Mouse (Mus musculus) lung, postnatal 0 days (tissue): ENCODE measurements around the gene Arhgap11a. TPM values are rescaled to one million over a fixed set of nuclear protein-coding genes. Genes with fewer than 3 reads are reported as not detected.
A peak's percentile ranks its signal among the peaks of the same experiment; 100 is the strongest.

ENCODE experiments used
- ATAC-seq: fragments of 200-750 bp; cut with Nextera tagmentation; 2 replicates; pipeline ENCODE4 v1.8.0; 2017; ENCODE audit warnings: moderate library complexity
- DNase-seq: peaks from one replicate; pipeline ENCODE4 v3.0.0-alpha.2; 2016; ENCODE audit warnings: low spot score
- H3K27ac ChIP-seq: fragments of 300-500 bp; sonication (generic); 2 replicates; pipeline ENCODE4 v1.5.1; 2014; ENCODE audit warnings: antibody characterized with exemption, mild to moderate bottlenecking, low read length, mixed read lengths
- H3K27me3 ChIP-seq: fragments of 300-500 bp; sonication (generic); replicated peaks from 2 replicates; pipeline ENCODE4 v1.6.1; 2014; ENCODE audit warnings: low read length, mixed read lengths; ENCODE audit not compliant: insufficient read depth
- H3K36me3 ChIP-seq: fragments of 300-500 bp; sonication (generic); 2 replicates; pipeline ENCODE4 v1.6.1; 2014; ENCODE audit warnings: low read length, mixed read lengths; ENCODE audit not compliant: insufficient read depth
- H3K4me1 ChIP-seq: fragments of 300-500 bp; sonication (generic); 2 replicates; pipeline ENCODE4 v1.6.1; 2014; ENCODE audit warnings: antibody characterized with exemption, low read depth, low read length, mixed read lengths; ENCODE audit not compliant: insufficient read depth
- H3K4me2 ChIP-seq: fragments of 300-500 bp; sonication (generic); replicated peaks from 2 replicates; pipeline ENCODE4 v1.6.1; 2014; ENCODE audit warnings: low read depth, mild to moderate bottlenecking, low read length, moderate library complexity, mixed read lengths
- H3K4me3 ChIP-seq: fragments of 300-500 bp; sonication (generic); 2 replicates; pipeline ENCODE4 v1.5.1; 2014; ENCODE audit warnings: low read depth, low read length
- H3K9ac ChIP-seq: fragments of 300-500 bp; sonication (generic); replicated peaks from 2 replicates; pipeline ENCODE4 v1.6.1; 2014; ENCODE audit warnings: low read depth, mild to moderate bottlenecking
- H3K9me3 ChIP-seq: fragments of 300-500 bp; sonication (generic); 2 replicates; pipeline ENCODE4 v1.6.1; 2016; ENCODE audit warnings: low read length, mixed read lengths
- CTCF ChIP-seq: IDR thresholded peaks from 2 replicates; pipeline ENCODE4 v1.5.1; 2016; ENCODE audit warnings: antibody characterized with exemption, mild to moderate bottlenecking
- EP300 ChIP-seq: IDR thresholded peaks from 2 replicates; pipeline ENCODE4 v1.6.1; 2016; ENCODE audit warnings: antibody characterized with exemption, mild to moderate bottlenecking, control low read depth
- WGBS: fragments of 180-500 bp; shearing (Covaris S2); extraction: QIAGEN DNeasy Blood & Tissue Kit; methylation state at CpG from one replicate; pipeline ENCODE4 v1.1.7; 2014; 5-methylcytosine and 5-hydroxymethylcytosine counted together
- polyA plus RNA-seq: library from polyadenylated mRNA; unstranded; fragments of >200 nt; fragmentation: Nextera tagmentation; extraction: Ambion mirVana; gene quantifications from 2 replicates; pipeline ENCODE4 v1.2.1, GENCODE M21; 2015

The Arhgap11a gene
- polyA plus RNA-seq, 1 experiment from 2014 or later = 2.7 TPM

DNA sequence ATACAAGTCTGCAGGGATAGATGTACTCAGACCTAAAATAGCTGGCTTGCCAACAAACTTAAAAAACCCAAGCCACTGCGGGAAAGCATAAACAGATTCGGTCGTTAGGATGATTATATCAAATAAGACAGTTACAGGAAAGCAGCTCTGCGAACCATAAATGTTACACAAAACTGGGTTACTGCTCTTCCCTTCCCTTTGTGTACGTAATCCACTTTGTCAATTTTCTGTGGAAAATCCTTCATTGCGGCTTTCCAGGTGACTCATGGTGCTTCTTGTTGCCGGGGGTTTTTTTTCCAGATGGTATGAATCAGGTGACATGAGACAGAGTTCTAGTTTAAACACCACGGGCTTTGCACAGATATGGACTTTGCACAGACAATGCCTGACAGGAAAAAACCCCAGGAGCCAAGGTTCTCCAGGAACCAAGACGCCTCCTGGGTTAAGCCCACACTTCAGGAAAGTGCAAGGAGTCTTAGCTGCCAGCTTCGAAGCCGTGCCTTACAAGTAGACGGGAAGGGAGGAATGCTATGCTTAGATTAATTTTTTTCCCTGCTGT, 27.2 kb downstream of the Arhgap11a start:
- DNase-seq (no peak), ATAC-seq (no peak)
- Histone ChIP-seq H3K4me2 (no peak overlapping the region), H3K36me3 (no peaks in the 10 kb centered on the region), H3K9ac (no peak overlapping the region), H3K4me1 (no peaks in the 10 kb centered on the region), H3K9me3 (no peaks in the 10 kb centered on the region), H3K4me3 (no peak overlapping the region), H3K27me3 (no peaks in the 10 kb centered on the region), H3K27ac (no peak overlapping the region)
- no peak for TF ChIP-seq CTCF
- no peak for TF ChIP-seq EP300
- WGBS = 36% methylated on average over 12 of the region's 12 CpGs

DNA sequence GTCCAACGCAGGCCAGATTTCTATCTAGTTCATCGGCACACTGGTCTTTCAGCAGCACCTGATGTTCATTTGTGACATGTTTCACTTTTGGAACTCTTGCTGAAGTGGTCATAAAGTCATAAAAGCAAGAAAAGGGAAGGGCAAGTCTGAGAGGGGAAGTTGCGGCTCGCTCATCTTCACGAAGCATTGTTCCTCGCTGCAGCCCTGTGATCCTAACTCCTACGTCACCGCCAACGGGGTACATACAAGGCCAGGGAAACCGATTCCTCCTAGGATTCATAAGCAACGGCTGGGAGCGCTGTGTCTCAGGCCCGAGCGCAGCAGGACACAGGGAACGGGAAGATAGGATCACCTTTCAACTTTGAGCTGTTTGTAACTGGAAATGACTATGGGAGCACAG, 28.3 kb downstream of the Arhgap11a start:
- no peak overlapping the region for H3K4me3 ChIP-seq
- H3K36me3 ChIP-seq = no peaks in the 10 kb centered on the region
- no peaks in the 10 kb centered on the region for H3K4me1 ChIP-seq
- H3K4me2 ChIP-seq = no peak overlapping the region
- TF ChIP-seq CTCF (no peak), EP300 (no peak)
- H3K27me3 ChIP-seq = no peaks in the 10 kb centered on the region
- H3K9me3 ChIP-seq = no peaks in the 10 kb centered on the region
- 89% methylated on average over 15 of the region's 15 CpGs for WGBS
- H3K27ac ChIP-seq = no peak overlapping the region
- H3K9ac ChIP-seq = no peak overlapping the region
- DNase-seq (no peak), ATAC-seq (no peak)

DNA sequence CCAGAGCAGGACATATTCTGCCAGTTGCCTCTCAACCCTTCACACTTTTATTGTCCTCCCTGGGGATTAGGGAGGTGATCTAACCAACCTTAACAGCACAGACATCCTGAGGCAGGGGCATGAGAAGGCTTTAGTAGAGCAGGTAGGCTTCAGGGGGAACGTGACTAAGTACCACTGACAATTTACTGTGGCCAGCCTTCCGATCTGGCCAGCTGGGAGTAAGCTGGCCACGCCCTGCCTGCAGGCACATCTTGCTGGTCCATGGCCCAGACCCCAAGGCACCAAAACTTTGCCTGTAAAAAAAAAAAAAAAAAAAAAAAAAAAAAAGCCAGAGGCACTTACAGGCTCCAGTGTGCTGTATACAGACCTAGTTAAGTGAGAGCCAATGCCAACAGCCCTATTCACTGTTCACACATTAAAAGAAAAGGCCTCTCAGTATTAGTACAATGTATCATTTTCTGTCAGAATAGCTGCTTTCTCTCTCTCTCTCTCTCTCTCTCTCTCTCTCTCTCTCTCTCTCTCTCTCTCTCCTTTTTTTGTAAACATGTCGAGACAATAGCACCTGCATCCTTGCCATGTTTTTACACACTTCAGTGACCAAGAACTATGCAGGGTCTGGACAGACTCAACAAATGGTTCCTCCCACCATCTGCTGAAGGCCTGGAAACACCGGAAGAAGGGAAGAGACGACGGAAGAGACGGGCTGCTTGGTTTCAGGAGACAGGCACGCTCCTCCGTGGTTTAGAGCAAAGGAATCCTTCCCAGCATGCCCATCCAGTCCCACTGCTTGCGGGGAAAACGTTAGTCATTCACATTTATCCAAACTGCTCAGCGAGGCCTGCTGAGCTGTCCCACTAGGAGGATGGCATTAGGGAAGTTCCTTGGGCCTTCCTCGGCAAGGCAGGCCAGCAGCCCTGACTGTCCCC, 30.5 kb downstream of the Arhgap11a start:
- H3K27me3 ChIP-seq = no peaks in the 10 kb centered on the region
- H3K9ac ChIP-seq = no peak overlapping the region
- H3K27ac ChIP-seq = no peak overlapping the region
- no peaks in the 10 kb centered on the region for H3K36me3 ChIP-seq
- TF ChIP-seq EP300 = no peak
- TF ChIP-seq CTCF = no peak
- no peak overlapping the region for H3K4me2 ChIP-seq
- H3K9me3 ChIP-seq = no peaks in the 10 kb centered on the region
- DNase-seq (no peak), ATAC-seq (no peak)
- 77% methylated on average over 14 of the region's 14 CpGs for WGBS
- H3K4me1 ChIP-seq = no peaks in the 10 kb centered on the region
- no peak overlapping the region for H3K4me3 ChIP-seq

DNA sequence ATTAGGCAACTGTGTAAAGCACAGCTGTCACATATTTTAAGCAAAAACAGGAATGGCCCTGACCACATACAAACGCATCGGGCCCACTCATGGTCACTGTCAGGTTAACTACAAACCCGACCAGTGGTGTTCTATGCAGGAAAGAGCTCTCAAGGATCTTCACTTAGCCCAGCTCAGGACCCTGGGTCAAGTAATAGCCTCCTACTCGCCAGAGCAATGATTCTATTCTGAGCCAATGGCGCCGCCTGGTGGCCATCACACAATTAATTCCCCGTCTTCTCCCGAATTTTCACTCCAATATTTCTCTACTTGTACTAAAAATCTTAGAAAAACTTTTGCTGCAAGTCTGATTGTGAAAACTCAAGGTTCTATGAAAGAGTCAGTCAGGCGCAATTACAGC, 40.8 kb downstream of the Arhgap11a start:
- TF ChIP-seq EP300 (no peak), CTCF (peak; percentile 79)
- WGBS = 22% methylated on average over 9 of the region's 9 CpGs
- ATAC-seq (no peak), DNase-seq (peak; percentile 71)
- Histone ChIP-seq H3K9me3 (no peaks in the 10 kb centered on the region), H3K4me3 (no peak overlapping the region), H3K4me2 (no peak overlapping the region), H3K9ac (no peak overlapping the region), H3K27ac (no peak overlapping the region), H3K4me1 (no peaks in the 10 kb centered on the region), H3K27me3 (no peaks in the 10 kb centered on the region), H3K36me3 (no peaks in the 10 kb centered on the region)

DNA sequence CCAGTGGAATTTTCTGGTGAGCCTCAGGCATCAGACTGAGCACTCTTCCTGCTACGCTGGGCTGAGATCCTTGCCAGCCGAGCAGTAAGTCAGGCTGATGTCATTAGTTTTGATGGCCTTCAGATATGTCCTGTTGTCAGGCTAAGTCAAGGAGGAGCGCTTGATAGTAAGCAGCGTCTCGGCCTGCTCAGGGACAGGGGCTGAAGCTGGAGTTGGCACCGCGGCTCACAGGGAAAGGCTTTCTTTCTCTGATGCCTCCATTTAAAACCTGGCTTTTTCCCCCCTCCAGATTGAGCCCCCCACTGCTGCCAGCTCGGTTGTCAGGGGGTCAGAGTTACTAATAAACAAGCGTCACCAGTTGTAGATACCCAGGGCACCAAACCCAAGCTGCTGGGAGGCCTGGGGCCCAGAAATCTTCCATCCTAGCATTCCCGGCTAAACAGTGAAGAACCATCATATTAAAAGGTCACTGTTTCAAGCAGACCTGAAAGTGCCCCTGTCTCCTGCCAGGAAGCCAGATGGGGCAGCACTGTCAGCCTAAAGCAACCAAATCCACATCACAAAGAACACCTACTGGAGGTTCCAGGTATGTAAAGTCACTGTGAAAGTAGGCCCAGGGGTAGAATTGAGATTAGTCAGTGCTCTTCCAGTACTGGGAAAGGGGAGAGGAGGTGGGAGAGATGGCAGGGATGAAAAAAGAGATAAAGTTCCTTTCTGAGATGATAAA, 41.4 kb downstream of the Arhgap11a start:
- WGBS = 66% methylated on average over 10 of the region's 10 CpGs
- ATAC-seq = no peak
- Histone ChIP-seq H3K9ac (no peak overlapping the region), H3K4me1 (no peaks in the 10 kb centered on the region), H3K9me3 (no peaks in the 10 kb centered on the region), H3K4me3 (no peak overlapping the region), H3K27ac (no peak overlapping the region), H3K27me3 (no peaks in the 10 kb centered on the region), H3K4me2 (no peak overlapping the region), H3K36me3 (no peaks in the 10 kb centered on the region)
- no peak for DNase-seq
- TF ChIP-seq EP300 (no peak), CTCF (no peak)

DNA sequence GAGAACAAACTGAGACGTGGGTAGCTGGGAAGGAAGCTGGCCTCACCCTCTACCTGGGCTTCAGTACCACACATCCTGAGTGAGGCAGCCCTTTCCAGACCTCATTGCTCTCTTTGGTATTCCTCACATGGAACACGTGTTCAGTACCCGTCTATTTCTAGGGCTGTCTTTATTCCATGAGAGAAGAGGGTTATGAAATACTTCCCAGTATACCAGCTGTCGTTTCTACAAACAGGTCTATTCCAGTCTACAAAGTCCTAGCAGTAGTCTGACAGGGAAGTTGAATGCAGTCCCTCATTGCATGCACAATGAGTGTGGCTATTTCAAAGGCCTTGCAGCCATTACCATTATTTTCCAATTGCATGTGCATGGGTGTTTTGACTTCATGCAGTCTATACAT, 42.7 kb downstream of the Arhgap11a start:
- Histone ChIP-seq H3K4me2 (no peak overlapping the region), H3K9me3 (no peaks in the 10 kb centered on the region), H3K27ac (no peak overlapping the region), H3K36me3 (no peaks in the 10 kb centered on the region), H3K4me1 (no peaks in the 10 kb centered on the region), H3K9ac (no peak overlapping the region), H3K27me3 (no peaks in the 10 kb centered on the region), H3K4me3 (no peak overlapping the region)
- no peak for ATAC-seq
- no peak for DNase-seq
- no peak for TF ChIP-seq CTCF
- no peak for TF ChIP-seq EP300
- WGBS = 70% methylated on average over 4 of the region's 4 CpGs
